Mouse (Mus musculus) ES-E14 (cell line): ENCODE results near the gene Serpina6. TPM values are rescaled to one million over a fixed set of nuclear protein-coding genes. Genes with fewer than 3 reads are reported as not detected.

Experiments
- DNase-seq: peaks from one replicate; pipeline ENCODE4 v3.0.0-alpha.2; 2013; ENCODE audit warnings: low read depth, low spot score
- H3K27ac ChIP-seq: 2 replicates; pipeline ENCODE4 v1.5.1; 2012; ENCODE audit warnings: low read depth, mild to moderate bottlenecking, low read length, moderate library complexity, mixed read lengths; ENCODE audit not compliant: poor library complexity, insufficient read depth, severe bottlenecking
- H3K36me3 ChIP-seq: 2 replicates; pipeline ENCODE4 v1.6.1; 2012; ENCODE audit warnings: mild to moderate bottlenecking, low read length, moderate library complexity, mixed read lengths; ENCODE audit not compliant: control insufficient read depth, poor library complexity, insufficient read depth, severe bottlenecking
- H3K4me1 ChIP-seq, 2 experiments: fragments of 150-350 bp in 1 of 2; sonication (generic) in 1 of 2; 2 replicates each; pipeline ENCODE4 v1.6.1; 2012; ENCODE audit warnings: low read length in 2 of 2, mild to moderate bottlenecking in 1 of 2, mixed read lengths in 1 of 2; ENCODE audit not compliant: control insufficient read depth in 2 of 2, insufficient read depth in 2 of 2, poor library complexity in 1 of 2
- H3K4me3 ChIP-seq, 2 experiments: fragments of 150-350 bp in 1 of 2; sonication (generic) in 1 of 2; 2 replicates each; pipeline ENCODE4 v1.5.1; 2012; ENCODE audit warnings: low read length in 2 of 2, low read depth in 1 of 2, mild to moderate bottlenecking in 1 of 2, mixed read lengths in 1 of 2; ENCODE audit not compliant: insufficient read depth in 1 of 2, poor library complexity in 1 of 2, severe bottlenecking in 1 of 2
- H3K9ac ChIP-seq: 2 replicates; pipeline ENCODE4 v1.6.1; 2012; ENCODE audit warnings: low read depth, mild to moderate bottlenecking, low read length, mixed read lengths; ENCODE audit not compliant: poor library complexity, insufficient read depth, severe bottlenecking
- H3K9me3 ChIP-seq: fragments of 150-350 bp; sonication (generic); 2 replicates; pipeline ENCODE4 v1.6.1; 2012; ENCODE audit warnings: low read depth, mild to moderate bottlenecking, low read length; ENCODE audit not compliant: control insufficient read depth, insufficient read depth
- CHD2 ChIP-seq: IDR thresholded peaks from 2 replicates; pipeline ENCODE4 v1.6.1; 2014; ENCODE audit warnings: mild to moderate bottlenecking, low read depth, low read length, inconsistent platforms
- HCFC1 ChIP-seq: IDR thresholded peaks from 2 replicates; pipeline ENCODE4 v1.6.1; 2012; ENCODE audit warnings: low read length, inconsistent platforms, borderline replicate concordance; ENCODE audit not compliant: insufficient read depth
- MAFK ChIP-seq: IDR thresholded peaks from 2 replicates; pipeline ENCODE4 v1.6.1; 2014; ENCODE audit warnings: mild to moderate bottlenecking, low read depth, low read length, inconsistent platforms; ENCODE audit not compliant: insufficient read depth
- ZC3H11A ChIP-seq: IDR thresholded peaks from 2 replicates; pipeline ENCODE4 v1.6.1; 2012; ENCODE audit warnings: low read depth, mild to moderate bottlenecking, inconsistent platforms, low read length, borderline replicate concordance
- ZNF384 ChIP-seq: IDR thresholded peaks from 2 replicates; pipeline ENCODE4 v1.6.1; 2012; ENCODE audit warnings: low read depth, low read length, inconsistent platforms
- in situ Hi-C, 2 experiments: fragments of 600-800 bp; cut with MboI; formaldehyde crosslinking; loops; one replicate each; pipeline ENCODE4 v1.15.1; 2025; ENCODE audit warnings: low sequenced_read_pairs in 2 of 2, inconsistent platforms in 1 of 2; ENCODE audit not compliant: unreplicated experiment in 2 of 2
- total RNA-seq: library from RNA; depleted of rRNA; stranded (reverse); fragments of 300-350 nt; gene quantifications from 2 replicates; pipeline ENCODE4 v1.2.3, GENCODE M21; 2012

Gene Serpina6
- total RNA-seq, 1 experiment, result not detected

- Histone ChIP-seq H3K4me1 (no peaks in the 10 kb centered on the region), H3K27ac (no peak overlapping the region), H3K4me3 (no peak overlapping the region), H3K36me3 (no peaks in the 10 kb centered on the region), H3K9ac (no peak overlapping the region), H3K9me3 (no peaks in the 10 kb centered on the region)
- TF ChIP-seq MAFK (no peak), CHD2 (no peak), ZNF384 (no peak), HCFC1 (no peak), ZC3H11A (no peak)
- no peak for DNase-seq
- in situ Hi-C loops, result no loop called here
Observed at GRCm38 (mm10) chr12:103653836-103654235, 3.2 kb downstream of the Serpina6 start.

GRCm38 (mm10) chr12:103646314-103646713 lies 10.7 kb downstream of the Serpina6 start:
- Histone ChIP-seq H3K4me3 (no peak overlapping the region), H3K27ac (no peak overlapping the region), H3K4me1 (no peaks in the 10 kb centered on the region), H3K9ac (no peak overlapping the region), H3K9me3 (no peaks in the 10 kb centered on the region), H3K36me3 (no peaks in the 10 kb centered on the region)
- TF ChIP-seq MAFK, result no peak
- TF ChIP-seq HCFC1, result no peak
- no peak for TF ChIP-seq ZC3H11A
- no peak for TF ChIP-seq CHD2
- no peak for TF ChIP-seq ZNF384
- no peak for DNase-seq
- in situ Hi-C loops, result no loop called here

- in situ Hi-C loops, result no loop called here
- no peak overlapping the region for H3K9ac ChIP-seq
- H3K27ac ChIP-seq, result no peak overlapping the region
- H3K9me3 ChIP-seq, result no peaks in the 10 kb centered on the region
- TF ChIP-seq ZNF384 (no peak), ZC3H11A (no peak), CHD2 (no peak), MAFK (no peak), HCFC1 (no peak)
- H3K36me3 ChIP-seq, result no peaks in the 10 kb centered on the region
- no peak for DNase-seq
- H3K4me1 ChIP-seq, result no peaks in the 10 kb centered on the region
- H3K4me3 ChIP-seq, result no peak overlapping the region
Observed at GRCm38 (mm10) chr12:103644601-103645000, 12.4 kb downstream of the Serpina6 start.

GRCm38 (mm10) chr12:103643818-103644217 lies 13.2 kb downstream of the Serpina6 start:
- no peak overlapping the region for H3K4me3 ChIP-seq
- no peak for TF ChIP-seq ZNF384
- no peak for TF ChIP-seq MAFK
- TF ChIP-seq ZC3H11A, result no peak
- no peak for TF ChIP-seq HCFC1
- no peak for TF ChIP-seq CHD2
- no peaks in the 10 kb centered on the region for H3K9me3 ChIP-seq
- H3K9ac ChIP-seq, result no peak overlapping the region
- no peak overlapping the region for H3K27ac ChIP-seq
- H3K4me1 ChIP-seq, result no peaks in the 10 kb centered on the region
- in situ Hi-C loops, result no loop called here
- no peak for DNase-seq
- no peaks in the 10 kb centered on the region for H3K36me3 ChIP-seq

- Histone ChIP-seq H3K9ac (no peak overlapping the region), H3K27ac (no peak overlapping the region), H3K9me3 (no peaks in the 10 kb centered on the region), H3K4me3 (no peak overlapping the region), H3K4me1 (no peaks in the 10 kb centered on the region), H3K36me3 (no peaks in the 10 kb centered on the region)
- in situ Hi-C loops, result no loop called here
- TF ChIP-seq CHD2 (no peak), ZC3H11A (peak; percentile 44; the same call in 1 of the 2 replicates)
- peak; percentile 64 for DNase-seq
Observed at GRCm38 (mm10) chr12:103643336-103643735, 13.7 kb downstream of the Serpina6 start.
